In genomic region chr9:21954635-21955034, GRCm38 (mm10) we compare ENCODE assay signal across 10 mouse cellular contexts. TPM values are rescaled to one million over a fixed set of nuclear protein-coding genes. Genes with fewer than 3 reads are reported as not detected.
DNase-seq lines count a peak whose midpoint lies in the region; ATAC-seq lines count a peak whose summit lies in the region.
"Had no signal": no experiment of that assay in that cellular context is flagged by ENCODE, and none has a peak within 500 bp of the region (broad histone marks: within the 10 kb centered on the region; RNA-seq: fewer than 3 reads in every experiment).

No protein-coding gene starts in this region.

- peaks cover 5% of the 10 kb centered on the region; the same call in 1 of the 2 replicates for H3K27me3 ChIP-seq in erythroblast, embryonic 14.5 days (ENCODE audit: control insufficient read depth)
- no peaks in the 10 kb centered on the region for H3K27me3 ChIP-seq in liver, embryonic 11.5 days (replicated peaks; ENCODE audit: control insufficient read depth, insufficient read depth, low read length)
- H3K27me3 ChIP-seq in hindbrain, embryonic 15.5 days: peaks cover 8% of the 10 kb centered on the region
- peaks cover 8% of the 10 kb centered on the region for H3K27me3 ChIP-seq in midbrain, embryonic 15.5 days (replicated peaks)

- ATAC-seq in erythroblast, adult 5-6 weeks (replicated peaks; ENCODE audit: low FRiP score, poor library complexity, severe bottlenecking): no peak
- ATAC-seq in liver, embryonic 11.5 days (replicated peaks; ENCODE audit: low FRiP score): no peak
- ATAC-seq in hindbrain, embryonic 15.5 days (ENCODE audit: low FRiP score, low read depth): no peak
- ATAC-seq in midbrain, embryonic 15.5 days (replicated peaks): no peak

- H3K27ac ChIP-seq in liver, embryonic 11.5 days (ENCODE audit: low read depth, low read length): no peak overlapping the region
- H3K27ac ChIP-seq in hindbrain, embryonic 15.5 days (replicated peaks): no peak overlapping the region
- peak overlapping the region; percentile 97; the same call in 1 of the 2 replicates for H3K27ac ChIP-seq in midbrain, embryonic 15.5 days

- no peak overlapping the region for H3K9ac ChIP-seq in liver, embryonic 11.5 days (ENCODE audit: low read depth, low read length)
- no peak overlapping the region for H3K9ac ChIP-seq in hindbrain, embryonic 15.5 days
- no peak overlapping the region for H3K9ac ChIP-seq in midbrain, embryonic 15.5 days

- 69% methylated on average over 3 of the region's 3 CpGs for WGBS in liver, embryonic 11.5 days
- 72% methylated on average over 3 of the region's 3 CpGs for WGBS in hindbrain, embryonic 15.5 days
- 73% methylated on average over 3 of the region's 3 CpGs for WGBS in midbrain, embryonic 15.5 days

- DNase-seq in liver, embryonic 11.5 days (ENCODE audit: low spot score): no peak
- no peak for DNase-seq in liver
- no peak for DNase-seq in thymus, postnatal 14 days
- DNase-seq in left cerebral cortex, adult 9 months (ENCODE audit: low spot score in 2 of 2): no peak
- DNase-seq: kidney, adult 2 months had no signal

- H3K36me3 ChIP-seq in erythroblast, embryonic 14.5 days (ENCODE audit: control insufficient read depth): peaks cover 33% of the 10 kb centered on the region
- peaks cover 12% of the 10 kb centered on the region; the same call in 1 of the 2 replicates for H3K36me3 ChIP-seq in liver, embryonic 11.5 days (ENCODE audit: control insufficient read depth, insufficient read depth, low read length)
- H3K36me3 ChIP-seq in hindbrain, embryonic 15.5 days: no peaks in the 10 kb centered on the region
- H3K36me3 ChIP-seq in midbrain, embryonic 15.5 days (replicated peaks): no peaks in the 10 kb centered on the region

- H3K9me3 ChIP-seq in erythroblast, embryonic 14.5 days (ENCODE audit: control insufficient read depth, low read length): peaks cover 2% of the 10 kb centered on the region; the same call in 1 of the 2 replicates
- H3K9me3 ChIP-seq in liver, embryonic 11.5 days (ENCODE audit: control insufficient read depth, low read length): no peaks in the 10 kb centered on the region
- H3K9me3 ChIP-seq in hindbrain, embryonic 15.5 days: no peaks in the 10 kb centered on the region
- no peaks in the 10 kb centered on the region for H3K9me3 ChIP-seq in midbrain, embryonic 15.5 days

- peaks cover 48% of the 10 kb centered on the region for H3K4me1 ChIP-seq in erythroblast, embryonic 14.5 days (ENCODE audit: control insufficient read depth)
- peaks cover 5% of the 10 kb centered on the region for H3K4me1 ChIP-seq in liver, embryonic 11.5 days (replicated peaks; ENCODE audit: control insufficient read depth, insufficient read depth, low read length)
- H3K4me1 ChIP-seq in hindbrain, embryonic 15.5 days (replicated peaks): peaks cover 26% of the 10 kb centered on the region
- peaks cover 35% of the 10 kb centered on the region for H3K4me1 ChIP-seq in midbrain, embryonic 15.5 days

- H3K4me3 ChIP-seq in erythroblast, embryonic 14.5 days (replicated peaks): peak overlapping the region; percentile 73
- no peak overlapping the region for H3K4me3 ChIP-seq in liver, embryonic 11.5 days (ENCODE audit: low read depth, low read length)
- H3K4me3 ChIP-seq in hindbrain, embryonic 15.5 days: no peak overlapping the region
- H3K4me3 ChIP-seq in midbrain, embryonic 15.5 days: no peak overlapping the region

- H3K4me2 ChIP-seq in liver, embryonic 11.5 days: peak overlapping the region; percentile 69
- H3K4me2 ChIP-seq in hindbrain, embryonic 15.5 days: peak overlapping the region; percentile 65
- H3K4me2 ChIP-seq in midbrain, embryonic 15.5 days: peak overlapping the region; percentile 74; the same call in 1 of the 2 replicates

RNA-seq across cellular contexts. Expression of gene Swsap1, which starts 0.9 kb away (rescaled TPM):
- polyA plus RNA-seq in erythroblast, embryonic 14.5 days (2012): 0.32 and 0.37 TPM in 2 replicates
- total RNA-seq in erythroblast, adult 5-6 weeks (2015; ENCODE audit: low replicate concordance): 0.58 and 1.5 TPM in 2 replicates
- total RNA-seq in erythroblast, adult 5-6 weeks (2017; ENCODE audit: low replicate concordance): 3.8 and 6.6 TPM in 2 replicates
- polyA plus RNA-seq in liver, embryonic 11.5 days (2014; fragmentation: Nextera tagmentation; extraction: Ambion mirVana): 9.8 and 11.9 TPM in 2 replicates
- polyA plus RNA-seq in hindbrain, embryonic 15.5 days (2015; fragmentation: Nextera tagmentation; extraction: Ambion mirVana): 9.1 and 9.3 TPM in 2 replicates
- 10.5 TPM in 2 replicates for polyA plus RNA-seq in midbrain, embryonic 15.5 days (2015; fragmentation: Nextera tagmentation; extraction: Ambion mirVana)

RNA-seq across cellular contexts. Expression of gene Epor, which starts 8.7 kb away (rescaled TPM):
- 80.2 and 112 TPM in 2 replicates for polyA plus RNA-seq in erythroblast, embryonic 14.5 days (2012)
- total RNA-seq in erythroblast, adult 5-6 weeks (2015; ENCODE audit: low replicate concordance): 68.1 and 70.3 TPM in 2 replicates
- total RNA-seq in erythroblast, adult 5-6 weeks (2017; ENCODE audit: low replicate concordance): 70.3 and 91.0 TPM in 2 replicates
- 131 TPM in 2 replicates for polyA plus RNA-seq in liver, embryonic 11.5 days (2014; fragmentation: Nextera tagmentation; extraction: Ambion mirVana)
- 1.3 and 1.9 TPM in 2 replicates for polyA plus RNA-seq in hindbrain, embryonic 15.5 days (2015; fragmentation: Nextera tagmentation; extraction: Ambion mirVana)
- 1.6 and 1.9 TPM in 2 replicates for polyA plus RNA-seq in midbrain, embryonic 15.5 days (2015; fragmentation: Nextera tagmentation; extraction: Ambion mirVana)

RNA-seq across cellular contexts. Expression of gene Plppr2, which starts 17.8 kb away (rescaled TPM):
- 0.05 and 0.06 TPM in 2 replicates for polyA plus RNA-seq in erythroblast, embryonic 14.5 days (2012)
- total RNA-seq in erythroblast, adult 5-6 weeks (2015; ENCODE audit: low replicate concordance): 0.42 TPM in 1 of 2 replicates, not detected in the other
- not detected in 2 replicates for total RNA-seq in erythroblast, adult 5-6 weeks (2017; ENCODE audit: low replicate concordance)
- 6.1 and 7.2 TPM in 2 replicates for polyA plus RNA-seq in liver, embryonic 11.5 days (2014; fragmentation: Nextera tagmentation; extraction: Ambion mirVana)
- polyA plus RNA-seq in hindbrain, embryonic 15.5 days (2015; fragmentation: Nextera tagmentation; extraction: Ambion mirVana): 95.5 and 119 TPM in 2 replicates
- 116 and 120 TPM in 2 replicates for polyA plus RNA-seq in midbrain, embryonic 15.5 days (2015; fragmentation: Nextera tagmentation; extraction: Ambion mirVana)
- total RNA-seq: megakaryocyte-erythroid progenitor cell, adult 5-6 weeks had no signal

RNA-seq across cellular contexts. Expression of gene Tmem205, which starts 27.3 kb away (rescaled TPM):
- 0.10 TPM in 2 replicates for polyA plus RNA-seq in erythroblast, embryonic 14.5 days (2012)
- total RNA-seq in erythroblast, adult 5-6 weeks (2015; ENCODE audit: low replicate concordance): 9.8 and 15.7 TPM in 2 replicates
- 1.5 TPM in 2 replicates for total RNA-seq in erythroblast, adult 5-6 weeks (2017; ENCODE audit: low replicate concordance)
- polyA plus RNA-seq in liver, embryonic 11.5 days (2014; fragmentation: Nextera tagmentation; extraction: Ambion mirVana): 45.0 and 51.0 TPM in 2 replicates
- 51.7 and 53.8 TPM in 2 replicates for polyA plus RNA-seq in hindbrain, embryonic 15.5 days (2015; fragmentation: Nextera tagmentation; extraction: Ambion mirVana)
- 49.3 and 52.4 TPM in 2 replicates for polyA plus RNA-seq in midbrain, embryonic 15.5 days (2015; fragmentation: Nextera tagmentation; extraction: Ambion mirVana)

RNA-seq across cellular contexts. Expression of gene Ccdc159, which starts 27.4 kb away (rescaled TPM):
- polyA plus RNA-seq in erythroblast, embryonic 14.5 days (2012): not detected in 2 replicates
- total RNA-seq in erythroblast, adult 5-6 weeks (2015; ENCODE audit: low replicate concordance): not detected in 2 replicates
- total RNA-seq in erythroblast, adult 5-6 weeks (2017; ENCODE audit: low replicate concordance): not detected in 2 replicates
- polyA plus RNA-seq in liver, embryonic 11.5 days (2014; fragmentation: Nextera tagmentation; extraction: Ambion mirVana): 2.2 and 2.9 TPM in 2 replicates
- polyA plus RNA-seq in hindbrain, embryonic 15.5 days (2015; fragmentation: Nextera tagmentation; extraction: Ambion mirVana): 8.5 and 11.7 TPM in 2 replicates
- 13.4 and 14.1 TPM in 2 replicates for polyA plus RNA-seq in midbrain, embryonic 15.5 days (2015; fragmentation: Nextera tagmentation; extraction: Ambion mirVana)
- total RNA-seq: megakaryocyte-erythroid progenitor cell, adult 5-6 weeks had no signal

Comparison
In these comparisons a context has a peak if more than half of its experiments do, and no peak if none do; other contexts are left out.
1. RNA of gene Epor, which starts 8.7 kb away (polyA plus RNA-seq): 131 TPM in liver, embryonic 11.5 days and 80.2 to 112 TPM in erythroblast, embryonic 14.5 days; 1.3 to 1.9 TPM in hindbrain, embryonic 15.5 days and 1.6 to 1.9 TPM in midbrain, embryonic 15.5 days; every median in the first group is over 10 times any median in the second.
2. RNA of gene Plppr2, which starts 17.8 kb away (polyA plus RNA-seq): 116 to 120 TPM in midbrain, embryonic 15.5 days and 95.5 to 119 TPM in hindbrain, embryonic 15.5 days; 6.1 to 7.2 TPM in liver, embryonic 11.5 days and 0.05 to 0.06 TPM in erythroblast, embryonic 14.5 days; every median in the first group is over 10 times any median in the second.
3. Peak in every context shown above with its lines, with median percentiles within 50 percentile points of each other: H3K4me2 ChIP-seq.